Mouse (Mus musculus) spleen, adult 2 months (tissue): ENCODE data around the gene Prokr2. TPM values are rescaled to one million over a fixed set of nuclear protein-coding genes. Genes with fewer than 3 reads are reported as not detected.
"Not testable (repeated sequence)": the region's sequence is repeated elsewhere in the genome, so short reads cannot be mapped to it uniquely, and the experiment has no call there.

ENCODE experiments used
- DNase-seq, 2 experiments: peaks; one replicate each; pipeline versions ENCODE4 v3.0.0 to v3.0.0-alpha.2; 2012 to 2021; ENCODE audit warnings: low spot score in 2 of 2, low read depth in 1 of 2
- H3K27ac ChIP-seq: fragments of 200-500 bp; 2 replicates; pipeline ENCODE4 v1.5.1; 2012; ENCODE audit warnings: low read length, inconsistent platforms; ENCODE audit not compliant: insufficient read depth
- H3K27me3 ChIP-seq: fragments of 200-500 bp; 2 replicates; pipeline ENCODE4 v1.6.1; 2012; ENCODE audit warnings: mild to moderate bottlenecking, moderate library complexity, low read length, inconsistent platforms; ENCODE audit not compliant: control insufficient read depth, insufficient read depth
- H3K36me3 ChIP-seq: fragments of 200-500 bp; 2 replicates; pipeline ENCODE4 v1.6.1; 2012; ENCODE audit warnings: mild to moderate bottlenecking, low read length, inconsistent platforms; ENCODE audit not compliant: control insufficient read depth, insufficient read depth
- H3K4me1 ChIP-seq: fragments of 200-500 bp; 2 replicates; pipeline ENCODE4 v1.6.1; 2011; ENCODE audit warnings: inconsistent platforms; ENCODE audit not compliant: control insufficient read depth, insufficient read depth, insufficient read length
- H3K4me3 ChIP-seq: fragments of 200-500 bp; 2 replicates; pipeline ENCODE4 v1.5.1; 2011; ENCODE audit warnings: mild to moderate bottlenecking, inconsistent platforms; ENCODE audit not compliant: insufficient read depth, insufficient read length; ENCODE audit errors: extremely low read depth
- CTCF ChIP-seq: fragments of 200-500 bp; IDR thresholded peaks from 2 replicates; pipeline ENCODE4 v1.5.1; 2011; ENCODE audit warnings: mild to moderate bottlenecking, inconsistent platforms; ENCODE audit not compliant: insufficient read depth, insufficient read length, insufficient replicate concordance; ENCODE audit errors: extremely low read depth
- POLR2A ChIP-seq: fragments of 200-500 bp; IDR thresholded peaks from 2 replicates; pipeline ENCODE4 v1.6.1; 2011; ENCODE audit warnings: low read depth, low read length, inconsistent platforms
- WGBS: fragments of 180-500 bp; shearing (Covaris S2); methylation state at CpG from one replicate; pipeline ENCODE4 v1.1.7; 2018; 5-methylcytosine and 5-hydroxymethylcytosine counted together
- polyA plus RNA-seq: library from polyadenylated mRNA; depleted of rRNA; stranded (reverse); fragments of >200 nt; gene quantifications from 2 replicates; pipeline ENCODE4 v1.2.3, GENCODE M21; 2012; rRNA removed

The Prokr2 gene
- polyA plus RNA-seq, 1 experiment = 0.19 TPM

DNA sequence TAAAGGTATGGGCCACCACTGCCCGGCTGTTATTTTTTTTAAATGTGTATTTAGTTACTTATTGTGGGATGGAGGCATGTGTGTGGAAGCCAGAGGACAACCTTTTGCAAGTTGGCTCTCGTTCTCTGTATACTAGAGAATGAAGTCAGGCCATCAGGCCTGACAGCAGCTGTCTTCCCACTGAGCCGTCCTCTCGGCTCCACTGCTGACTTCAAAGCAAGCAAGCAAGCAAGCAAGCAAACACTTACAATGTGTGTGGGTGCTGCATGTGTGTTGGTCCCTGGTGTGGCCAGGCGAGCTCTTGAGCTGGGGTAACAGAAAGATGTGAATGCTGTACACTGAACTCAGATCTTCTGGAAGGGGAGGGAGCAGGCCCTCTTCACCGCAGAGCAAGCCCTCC, 94.4 kb downstream of the Prokr2 start:
- Histone ChIP-seq H3K4me1 (peaks cover 4% of the 10 kb centered on the region; the same call in 1 of the 2 replicates), H3K27ac (no peak overlapping the region), H3K36me3 (peaks cover 8% of the 10 kb centered on the region), H3K4me3 (no peak overlapping the region), H3K27me3 (no peaks in the 10 kb centered on the region)
- DNase-seq = no peak
- no peak for TF ChIP-seq CTCF
- no peak for TF ChIP-seq POLR2A
- 82% methylated on average over 6 of the region's 6 CpGs for WGBS

GRCm38 (mm10) chr2:132289213-132289612, 96.0 kb downstream of the Prokr2 start:
- WGBS = 36% methylated on average over 5 of the region's 7 CpGs

More at GRCm38 (mm10) chr2:132289213-132289612, 96.0 kb downstream of the Prokr2 start:
- H3K36me3 ChIP-seq, H3K27ac ChIP-seq, H3K4me3 ChIP-seq, DNase-seq, H3K27me3 ChIP-seq: not testable (repeated sequence)
- H3K4me1 ChIP-seq = peaks cover 18% of the 10 kb centered on the region; the same call in 1 of the 2 replicates

Other genes with a start within 250 kb of the Prokr2 start
- 18.7 and 20.6 TPM in 2 replicates for gene Slc23a2, start 240.3 kb downstream of the Prokr2 start, polyA plus RNA-seq
- gene Tmem230, start 137.6 kb downstream of the Prokr2 start, polyA plus RNA-seq = 40.7 and 154 TPM in 2 replicates
- gene Pcna, start 132.1 kb downstream of the Prokr2 start, polyA plus RNA-seq = 81.7 and 121 TPM in 2 replicates
- gene Cds2, start 122.3 kb downstream of the Prokr2 start, polyA plus RNA-seq = 34.8 and 39.1 TPM in 2 replicates
- 11.6 and 15.7 TPM in 2 replicates for gene Gpcpd1, start 202.3 kb upstream of the Prokr2 start, polyA plus RNA-seq